Mouse (Mus musculus) T-cell, adult 2 months (primary cell): ENCODE measurements at regions not wholly inside any gene's neighbourhood (a gene's known extent, or its start where the extent isn't known, plus 50 kb on each side); places are given as distances from the start of the nearest gene placed in this dataset.

Source experiments
- DNase-seq: peaks from one replicate; pipeline ENCODE4 v3.0.0; 2022; ENCODE audit warnings: low spot score

GRCm38 (mm10) chr7:124861397-124861796 is 583.1 kb upstream of the Kdm8 start:
- DNase-seq: no peak

GRCm38 (mm10) chr7:124868133-124868603 is 576.3 kb upstream of the Kdm8 start:
- no peak for DNase-seq

GRCm38 (mm10) chr7:124868621-124869020 is 575.9 kb upstream of the Kdm8 start:
- no peak for DNase-seq

DNA sequence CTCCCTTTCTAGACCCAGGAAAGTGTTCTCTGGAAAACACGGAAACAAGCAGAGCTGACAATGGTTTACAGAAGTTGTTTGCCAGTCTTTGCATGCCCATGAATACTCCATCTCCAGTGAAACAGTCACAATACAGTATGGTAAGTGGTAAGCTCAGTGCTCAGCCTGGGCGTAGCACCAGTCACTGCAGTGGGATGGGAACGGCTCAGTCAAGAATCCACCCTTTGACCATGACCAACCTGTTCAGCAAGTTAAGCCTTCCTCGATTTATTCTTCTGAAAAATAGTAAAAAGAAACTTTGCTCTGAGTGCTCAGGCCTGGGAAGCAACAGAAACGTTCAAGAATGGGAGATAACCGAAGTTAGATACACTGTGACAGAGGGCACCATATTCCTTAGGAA is 563.7 kb upstream of the Kdm8 start:
- DNase-seq: no peak

- no peak for DNase-seq
These were observed 537.2 kb upstream of the Kdm8 start for GRCm38 (mm10) chr7:124907233-124907632.

DNA sequence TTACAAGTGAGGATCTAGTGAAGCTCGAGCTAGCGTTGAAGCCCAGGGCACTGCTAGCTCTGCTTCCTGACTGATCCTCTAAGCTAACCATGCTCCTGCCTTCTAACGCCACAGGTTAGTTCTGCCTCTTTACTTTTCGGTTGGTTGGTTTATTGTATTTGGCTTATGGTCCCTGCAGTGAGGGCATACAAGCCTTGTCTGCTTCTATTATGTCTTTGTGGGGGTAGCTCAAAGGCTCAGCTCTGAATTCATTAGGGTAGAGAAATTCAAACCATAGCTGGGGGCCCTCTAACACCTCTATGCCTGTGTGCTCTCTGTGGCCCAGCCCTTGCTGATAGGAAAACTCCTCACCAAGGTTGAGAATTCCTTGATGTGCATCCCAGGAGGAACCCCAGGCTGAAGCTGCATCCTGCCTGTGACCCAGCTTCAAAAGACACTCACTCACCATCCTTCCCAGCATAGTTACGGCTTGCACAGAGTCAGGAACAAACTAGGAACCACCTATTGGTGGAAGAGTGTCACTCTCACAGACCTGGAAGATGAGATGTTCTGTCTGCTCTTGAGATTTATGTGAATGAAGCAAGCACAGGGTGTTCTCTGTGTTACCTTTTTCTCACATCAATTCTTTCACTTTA is 536.7 kb upstream of the Kdm8 start:
- no peak for DNase-seq

GRCm38 (mm10) chr7:124914061-124914460 is 530.4 kb upstream of the Kdm8 start:
- DNase-seq: no peak

GRCm38 (mm10) chr7:124914479-124914878 is 530.0 kb upstream of the Kdm8 start:
- no peak for DNase-seq

GRCm38 (mm10) chr7:124914972-124915371 is 529.5 kb upstream of the Kdm8 start:
- DNase-seq: no peak

DNA sequence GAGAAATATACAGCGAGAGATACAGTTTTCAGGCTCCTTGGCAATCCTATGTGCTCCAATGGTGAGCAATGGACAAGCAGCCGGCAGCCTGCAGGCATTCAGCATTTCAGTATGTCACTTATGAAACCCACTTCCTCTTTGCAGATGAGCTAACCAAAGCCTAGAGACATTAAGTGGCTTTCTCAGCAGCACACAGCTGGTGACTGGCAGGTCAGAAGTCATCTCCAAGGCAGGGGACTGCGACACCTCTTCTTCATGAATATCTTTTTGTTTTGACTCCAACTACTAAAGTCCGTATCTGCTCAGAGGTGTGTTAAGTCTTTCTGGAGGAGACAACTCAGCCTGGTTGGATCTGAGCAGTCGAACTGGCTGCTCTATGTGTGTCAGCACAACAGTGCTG is 528.8 kb upstream of the Kdm8 start:
- DNase-seq: no peak

GRCm38 (mm10) chr7:124917606-124918120 is 526.8 kb upstream of the Kdm8 start:
- DNase-seq: no peak

- DNase-seq: no peak
These were observed 521.7 kb upstream of the Kdm8 start for GRCm38 (mm10) chr7:124922806-124923205.

- DNase-seq: no peak
These were observed 510.9 kb upstream of the Kdm8 start for GRCm38 (mm10) chr7:124933573-124933972.

- no peak for DNase-seq
These were observed 505.1 kb upstream of the Kdm8 start for GRCm38 (mm10) chr7:124939357-124939756.

DNA sequence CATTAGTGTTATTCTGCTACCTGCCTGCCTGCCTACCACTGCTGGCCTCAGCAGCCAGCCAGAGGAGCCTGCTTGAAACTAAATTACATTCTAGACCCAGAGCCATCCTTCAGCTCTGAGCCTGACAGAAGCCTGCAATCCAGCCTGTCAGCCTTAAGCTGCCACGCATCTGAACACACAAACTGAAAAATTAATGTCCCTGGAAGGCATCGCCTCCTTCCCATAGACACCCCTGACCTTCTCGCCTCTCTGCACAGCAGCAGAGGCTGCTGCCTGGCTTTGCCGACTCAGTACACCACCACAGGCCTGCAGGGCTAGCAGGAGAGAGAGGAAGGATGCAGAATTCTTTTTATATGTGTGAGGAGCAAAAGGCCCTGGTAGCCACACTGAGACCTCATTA is 502.9 kb upstream of the Kdm8 start:
- DNase-seq: no peak

DNA sequence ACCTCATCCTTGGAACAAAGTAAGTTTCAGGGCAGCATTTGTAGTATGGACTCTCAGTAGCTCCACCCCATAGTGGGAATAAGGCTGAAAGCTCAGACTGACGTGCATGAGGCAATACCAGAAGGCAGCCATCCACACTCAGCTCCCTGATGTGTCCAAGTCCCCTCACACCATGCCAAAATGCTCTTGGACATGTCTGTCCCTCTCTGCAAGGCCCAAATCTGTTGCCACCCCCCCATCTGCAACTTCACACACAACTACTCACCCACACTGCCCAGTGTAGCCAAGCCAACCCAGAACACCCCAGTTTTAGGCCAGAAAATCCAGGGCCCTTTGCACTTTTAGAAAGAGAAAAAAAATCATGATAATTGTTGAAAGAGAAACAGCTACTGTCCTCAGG is 498.1 kb upstream of the Kdm8 start:
- no peak for DNase-seq

DNA sequence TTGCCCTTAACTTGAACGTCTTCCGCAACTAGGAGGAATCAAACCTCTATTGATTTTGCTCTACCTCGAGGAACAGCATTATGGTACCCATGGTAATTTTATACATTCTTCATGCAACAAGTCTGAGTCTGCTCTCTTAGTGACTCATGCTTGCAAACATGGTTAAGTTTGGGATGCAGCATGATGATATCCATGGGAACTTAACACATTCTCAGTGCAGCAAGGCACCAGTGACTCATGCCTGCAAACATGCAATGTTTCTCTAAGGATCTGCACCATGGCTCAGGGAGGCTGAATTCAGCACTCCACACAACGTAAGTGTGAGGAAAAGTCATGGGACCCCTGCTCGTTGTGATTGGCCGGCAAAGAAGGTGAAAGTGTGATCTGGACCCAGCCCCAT is 487.1 kb upstream of the Kdm8 start:
- DNase-seq: no peak

DNA sequence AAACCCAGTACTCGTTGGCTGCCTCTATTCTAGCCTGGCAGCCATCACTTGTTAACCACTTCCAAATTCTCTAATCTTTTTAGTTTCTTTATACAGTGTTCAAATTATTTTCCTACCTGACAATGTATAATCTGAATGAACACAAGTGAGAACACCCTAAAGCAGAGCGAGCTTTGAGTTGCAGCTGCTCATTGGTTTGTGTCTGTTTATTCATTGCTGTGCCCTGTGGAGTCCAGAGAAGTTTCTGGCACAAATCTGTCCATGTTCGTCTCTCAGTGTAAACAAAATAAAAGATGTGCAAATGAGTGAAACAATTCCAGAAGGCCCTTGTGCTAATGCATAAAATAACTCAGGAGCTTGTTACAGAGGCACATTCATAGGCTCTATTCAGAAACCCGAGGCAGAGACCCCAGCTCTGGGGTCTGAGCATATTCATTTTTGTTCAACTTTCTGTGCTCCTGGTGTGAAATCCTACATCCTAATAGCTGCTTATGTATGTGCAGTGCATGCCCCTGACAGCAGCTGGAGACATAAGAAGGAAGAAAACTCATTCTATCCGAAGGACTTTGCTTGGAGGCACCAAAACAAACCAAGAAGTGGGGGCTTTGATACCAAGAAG is 469.5 kb upstream of the Kdm8 start:
- DNase-seq: no peak

DNA sequence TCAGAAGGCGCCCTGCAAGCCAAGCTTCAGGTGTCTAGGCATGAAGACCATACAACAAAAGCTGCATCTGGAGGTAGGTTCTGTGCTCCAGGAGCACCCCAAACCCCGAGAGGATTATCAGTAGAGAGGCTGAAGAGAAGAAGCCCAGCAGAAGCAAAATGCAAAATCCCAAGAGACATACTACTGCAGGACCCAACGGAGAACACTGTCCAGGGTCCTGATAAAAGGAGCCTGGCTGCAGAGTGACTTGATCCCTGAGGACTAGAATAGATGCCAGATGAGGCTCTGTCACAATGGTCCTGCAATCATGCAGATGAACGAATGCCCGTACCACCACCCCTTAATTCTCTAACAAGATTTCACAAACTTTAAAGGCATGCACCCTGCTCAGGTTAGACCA is 455.0 kb upstream of the Kdm8 start:
- no peak for DNase-seq

DNA sequence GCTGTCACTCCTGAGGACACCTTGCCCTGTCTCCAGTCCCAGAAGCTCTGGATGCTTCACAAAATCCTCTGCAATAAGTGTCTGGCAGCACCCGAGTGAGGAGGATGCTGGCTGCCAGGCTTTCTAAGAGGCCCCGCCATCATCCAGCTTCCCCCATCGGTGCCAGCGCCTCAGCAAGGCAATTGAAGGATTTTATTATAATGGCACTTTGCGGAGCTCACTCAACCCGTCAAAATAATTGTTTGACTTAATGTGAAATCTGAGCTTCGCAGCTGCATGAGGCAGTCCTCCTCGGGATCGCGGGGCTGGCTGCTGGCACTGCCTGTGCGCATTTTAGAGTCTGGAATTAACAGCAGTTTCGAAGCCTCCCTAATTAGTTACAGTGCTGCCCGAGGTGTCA is 453.8 kb upstream of the Kdm8 start:
- no peak for DNase-seq

- DNase-seq: no peak
These were observed 447.9 kb upstream of the Kdm8 start for GRCm38 (mm10) chr7:124996538-124996937.

- DNase-seq: no peak
These were observed 443.8 kb upstream of the Kdm8 start for GRCm38 (mm10) chr7:125000669-125001068.

GRCm38 (mm10) chr7:125005638-125006037 is 438.8 kb upstream of the Kdm8 start:
- DNase-seq: no peak

DNA sequence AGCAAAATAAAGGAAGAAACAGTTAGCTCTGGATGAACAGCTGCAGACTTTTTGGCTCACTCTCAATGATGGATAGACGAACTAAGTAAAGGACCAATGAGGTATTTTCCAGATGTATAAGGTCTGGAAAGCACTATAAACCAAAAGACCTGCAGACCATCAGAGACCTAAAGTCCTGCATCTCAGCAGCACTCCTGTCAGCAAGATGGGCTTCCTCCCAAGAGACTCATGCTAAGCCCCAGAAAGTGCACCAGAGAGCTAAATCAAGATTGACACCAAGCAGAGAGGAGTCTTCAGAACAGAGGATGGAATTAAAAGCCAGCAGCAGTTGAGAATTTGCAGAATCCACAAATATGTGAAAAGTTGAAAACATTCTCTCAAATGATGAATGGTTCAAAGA is 425.2 kb upstream of the Kdm8 start:
- DNase-seq: no peak
